ENCODE assay signal across 14 mouse cellular contexts in genomic region chr17:51807429-51807828, GRCm38 (mm10). TPM values are rescaled to one million over a fixed set of nuclear protein-coding genes. Genes with fewer than 3 reads are reported as not detected.
DNase-seq lines count a peak whose midpoint lies in the region; ATAC-seq lines count a peak whose summit lies in the region.
"Had no signal": no experiment of that assay in that cellular context is flagged by ENCODE, and none has a peak within 500 bp of the region (broad histone marks: within the 10 kb centered on the region; RNA-seq: fewer than 3 reads in every experiment).

No protein-coding gene starts in this region.

- no peak for ATAC-seq in midbrain, embryonic 16.5 days
- no peak for ATAC-seq in midbrain, embryonic 14.5 days (ENCODE audit: low FRiP score, low TSS enrichment)
- no peak for ATAC-seq in heart, embryonic 11.5 days (replicated peaks; ENCODE audit: insufficient number of reproducible peaks, low FRiP score, low TSS enrichment)
- ATAC-seq in neural tube, embryonic 14.5 days (ENCODE audit: low read depth) = no peak; the same call in 1 of the 2 replicates
- ATAC-seq: liver, embryonic 12.5 days; Patski had no signal

- H3K9ac ChIP-seq in midbrain, embryonic 16.5 days (ENCODE audit: low read depth, low read length) = no peak overlapping the region
- no peak overlapping the region for H3K9ac ChIP-seq in midbrain, embryonic 14.5 days (replicated peaks; ENCODE audit: low read length)
- H3K9ac ChIP-seq in heart, embryonic 11.5 days (ENCODE audit: low read depth, low read length) = no peak overlapping the region
- H3K9ac ChIP-seq in neural tube, embryonic 14.5 days (replicated peaks; ENCODE audit: low read depth, low read length) = no peak overlapping the region; the same call in 1 of the 2 replicates
- H3K9ac ChIP-seq: liver, embryonic 12.5 days; stomach, embryonic 15.5 days had no signal

- intact Hi-C loops in gastrocnemius, postnatal 14 days (cut with DNase I; ENCODE audit: low total_unique reads) = no loop called here

- peaks cover 22% of the 10 kb centered on the region for H3K4me1 ChIP-seq in midbrain, embryonic 16.5 days (ENCODE audit: control insufficient read depth, insufficient read depth, low read length)
- H3K4me1 ChIP-seq in midbrain, embryonic 14.5 days (ENCODE audit: control insufficient read depth, insufficient read depth, low read length) = peaks cover 13% of the 10 kb centered on the region; the same call in 1 of the 2 replicates
- peaks cover 4% of the 10 kb centered on the region; the same call in 1 of the 2 replicates for H3K4me1 ChIP-seq in heart, embryonic 11.5 days (ENCODE audit: control insufficient read depth, insufficient read depth, low read length)
- peaks cover 31% of the 10 kb centered on the region for H3K4me1 ChIP-seq in neural tube, embryonic 14.5 days (ENCODE audit: control insufficient read depth, insufficient read depth, low read length)
- H3K4me1 ChIP-seq: stomach, embryonic 15.5 days had no signal

- H3K9me3 ChIP-seq in midbrain, embryonic 16.5 days (replicated peaks; ENCODE audit: control insufficient read depth, low read length, poor library complexity, severe bottlenecking) = no peaks in the 10 kb centered on the region
- no peaks in the 10 kb centered on the region for H3K9me3 ChIP-seq in midbrain, embryonic 14.5 days (ENCODE audit: control insufficient read depth, low read length)
- H3K9me3 ChIP-seq in heart, embryonic 11.5 days (replicated peaks; ENCODE audit: control insufficient read depth, low read length) = no peaks in the 10 kb centered on the region
- H3K9me3 ChIP-seq in neural tube, embryonic 14.5 days (ENCODE audit: control insufficient read depth, low read length) = no peaks in the 10 kb centered on the region
- H3K9me3 ChIP-seq: liver, embryonic 12.5 days; stomach, embryonic 15.5 days had no signal

- no peak overlapping the region for H3K27ac ChIP-seq in midbrain, embryonic 16.5 days (ENCODE audit: low read length)
- H3K27ac ChIP-seq in midbrain, embryonic 14.5 days (replicated peaks; ENCODE audit: low read depth, low read length) = no peak overlapping the region
- H3K27ac ChIP-seq in heart, embryonic 11.5 days (ENCODE audit: low read depth, low read length) = peak overlapping the region; percentile 66
- no peak overlapping the region; the same call in 1 of the 2 replicates for H3K27ac ChIP-seq in neural tube, embryonic 14.5 days (ENCODE audit: low read depth, low read length)
- H3K27ac ChIP-seq: kidney, postnatal 0 days; liver, embryonic 12.5 days; macrophage; stomach, embryonic 15.5 days had no signal

- H3K4me3 ChIP-seq in midbrain, embryonic 16.5 days (ENCODE audit: low read depth, low read length) = no peak overlapping the region
- H3K4me3 ChIP-seq in midbrain, embryonic 14.5 days (replicated peaks; ENCODE audit: low read depth, low read length) = no peak overlapping the region
- no peak overlapping the region for H3K4me3 ChIP-seq in heart, embryonic 11.5 days (ENCODE audit: low read depth, low read length)
- H3K4me3 ChIP-seq in neural tube, embryonic 14.5 days (ENCODE audit: low read depth, low read length) = no peak overlapping the region
- H3K4me3 ChIP-seq: liver, embryonic 12.5 days; stomach, embryonic 15.5 days had no signal

- DNase-seq in gastrocnemius, postnatal 14 days = peak; percentile 15
- no peak for DNase-seq in gastrocnemius, postnatal 4 days (ENCODE audit: low spot score in 2 of 2)
- DNase-seq in midbrain, embryonic 14.5 days = no peak
- no peak for DNase-seq in kidney, adult 8-10 months
- DNase-seq: adrenal gland, postnatal 10 days; layer of hippocampus, postnatal 36 days had no signal

- H3K4me2 ChIP-seq in midbrain, embryonic 16.5 days (ENCODE audit: low read length) = peak overlapping the region; percentile 14; the same call in 1 of the 2 replicates
- no peak overlapping the region for H3K4me2 ChIP-seq in midbrain, embryonic 14.5 days (ENCODE audit: low read length)
- H3K4me2 ChIP-seq in heart, embryonic 11.5 days = peak overlapping the region; percentile 16; the same call in 1 of the 2 replicates
- H3K4me2 ChIP-seq in neural tube, embryonic 14.5 days (ENCODE audit: low read depth, low read length) = peak overlapping the region; percentile 2; the same call in 1 of the 2 replicates
- H3K4me2 ChIP-seq: liver, embryonic 12.5 days; stomach, embryonic 15.5 days had no signal

- no peaks in the 10 kb centered on the region for H3K27me3 ChIP-seq in midbrain, embryonic 16.5 days (ENCODE audit: control insufficient read depth, insufficient read depth, low read depth, low read length)
- H3K27me3 ChIP-seq in midbrain, embryonic 14.5 days (ENCODE audit: control insufficient read depth, insufficient read depth, low read length) = no peaks in the 10 kb centered on the region
- H3K27me3 ChIP-seq in heart, embryonic 11.5 days (ENCODE audit: control insufficient read depth, insufficient read depth, low read length) = no peaks in the 10 kb centered on the region
- no peaks in the 10 kb centered on the region for H3K27me3 ChIP-seq in neural tube, embryonic 14.5 days (ENCODE audit: control insufficient read depth, insufficient read depth, low read length)
- H3K27me3 ChIP-seq: stomach, embryonic 15.5 days had no signal

- WGBS in midbrain, embryonic 16.5 days = 58% methylated on average over 5 of the region's 5 CpGs
- WGBS in midbrain, embryonic 14.5 days = 48% methylated on average over 5 of the region's 5 CpGs
- WGBS in heart, embryonic 11.5 days (ENCODE audit: insufficient replicate concordance) = 44% methylated on average over 5 of the region's 5 CpGs
- 37% methylated on average over 5 of the region's 5 CpGs for WGBS in neural tube, embryonic 14.5 days

- peaks cover 5% of the 10 kb centered on the region; the same call in 1 of the 2 replicates for H3K36me3 ChIP-seq in midbrain, embryonic 16.5 days (ENCODE audit: control insufficient read depth, insufficient read depth, low read length)
- H3K36me3 ChIP-seq in midbrain, embryonic 14.5 days (ENCODE audit: control insufficient read depth, insufficient read depth, low read length) = peaks cover 19% of the 10 kb centered on the region
- H3K36me3 ChIP-seq in heart, embryonic 11.5 days (ENCODE audit: control insufficient read depth, insufficient read depth, low read length) = no peaks in the 10 kb centered on the region
- H3K36me3 ChIP-seq in neural tube, embryonic 14.5 days (ENCODE audit: control insufficient read depth, insufficient read depth, low read length) = 0 out of 2 replicates have a peak, but pooled peaks cover 1% of the 10 kb centered on the region
- H3K36me3 ChIP-seq: liver, embryonic 12.5 days; stomach, embryonic 15.5 days had no signal

RNA-seq across cellular contexts. Expression of gene Satb1, which starts 25.7 kb away (rescaled TPM):
- 10 to 100 TPM; 58.6 to 67.1 TPM for total RNA-seq in gastrocnemius, postnatal 14 days (2021)
- total RNA-seq in gastrocnemius, postnatal 4 days (2021) = 10 to 100 TPM; 66.4 to 68.8 TPM
- polyA plus RNA-seq in midbrain, embryonic 16.5 days (2015; fragmentation: Nextera tagmentation; extraction: Ambion mirVana) = 19.3 and 22.8 TPM in 2 replicates
- polyA plus RNA-seq in midbrain, embryonic 14.5 days (2014; fragmentation: Nextera tagmentation; extraction: Ambion mirVana) = 26.6 and 34.2 TPM in 2 replicates
- polyA plus RNA-seq in heart, embryonic 11.5 days (2014; fragmentation: Nextera tagmentation; extraction: Ambion mirVana) = 10.2 and 10.7 TPM in 2 replicates
- 56.7 and 60.5 TPM in 2 replicates for polyA plus RNA-seq in neural tube, embryonic 14.5 days (2014; fragmentation: Nextera tagmentation; extraction: Ambion mirVana)
